Mouse (Mus musculus) CH12.LX (cell line): ENCODE measurements around the gene Sf3b1. TPM values are rescaled to one million over a fixed set of nuclear protein-coding genes. Genes with fewer than 3 reads are reported as not detected.

ENCODE experiments used
- DNase-seq: peaks from one replicate; pipeline ENCODE4 v3.0.0-alpha.2; 2013; ENCODE audit errors: extremely low read depth
- H3K27ac ChIP-seq: 2 replicates; pipeline ENCODE4 v1.5.1; 2012; ENCODE audit warnings: low read depth, mild to moderate bottlenecking, control low read depth, moderate library complexity; ENCODE audit not compliant: insufficient read depth
- H3K27me3 ChIP-seq: replicated peaks from 2 replicates; pipeline ENCODE3; 2012; ENCODE audit warnings: inconsistent platforms
- H3K36me3 ChIP-seq, 2 experiments: replicated peaks in 1 of 2; 2 replicates each; pipeline versions ENCODE3 to v1.6.1; 2012; ENCODE audit warnings: inconsistent platforms in 1 of 2, low read length in 1 of 2, mild to moderate bottlenecking in 1 of 2, mixed read lengths in 1 of 2, moderate library complexity in 1 of 2; ENCODE audit not compliant: control insufficient read depth in 1 of 2, insufficient read depth in 1 of 2
- H3K4me1 ChIP-seq, 2 experiments: 2 replicates each; pipeline ENCODE4 v1.6.1; 2012; ENCODE audit warnings: inconsistent platforms in 1 of 2, moderate library complexity in 1 of 2; ENCODE audit not compliant: insufficient read depth in 2 of 2, control insufficient read depth in 1 of 2
- H3K4me2 ChIP-seq: 2 replicates; pipeline ENCODE4 v1.6.1; 2012; ENCODE audit warnings: low read depth, mild to moderate bottlenecking, control low read depth; ENCODE audit not compliant: poor library complexity, insufficient read depth, severe bottlenecking
- H3K4me3 ChIP-seq, 3 experiments: fragments of 150-350 bp in 1 of 3; sonication (generic) in 1 of 3; replicated peaks in 1 of 3; 2 replicates each; pipeline versions ENCODE3 to v1.5.1; 2011 to 2012; ENCODE audit warnings: low read depth in 2 of 3, low read length in 2 of 3, mild to moderate bottlenecking in 2 of 3, moderate library complexity in 2 of 3, control low read depth in 1 of 3, improper control_type of control experiment in 1 of 3, inconsistent platforms in 1 of 3, mixed read lengths in 1 of 3; ENCODE audit not compliant: poor library complexity in 1 of 3
- H3K79me2 ChIP-seq: replicated peaks from 2 replicates; pipeline ENCODE4 v1.6.1; 2012; ENCODE audit warnings: mild to moderate bottlenecking, moderate library complexity; ENCODE audit not compliant: control insufficient read depth, poor library complexity, insufficient read depth, severe bottlenecking; ENCODE audit errors: extremely low read depth
- H3K9ac ChIP-seq: 2 replicates; pipeline ENCODE4 v1.6.1; 2012; ENCODE audit warnings: low read depth, mild to moderate bottlenecking, control low read depth, moderate library complexity; ENCODE audit not compliant: insufficient read depth
- H3K9me3 ChIP-seq: replicated peaks from 2 replicates; pipeline ENCODE3; 2012; ENCODE audit warnings: low read length, inconsistent platforms, mixed read lengths
- CTCF ChIP-seq, 2 experiments: IDR thresholded peaks in 1 of 2; conservative IDR thresholded peaks in 1 of 2; 2 replicates each; pipeline ENCODE4 v1.5.1; 2011 to 2012; ENCODE audit warnings: low read depth in 2 of 2, low read length in 2 of 2, improper control_type of control experiment in 1 of 2, inconsistent platforms in 1 of 2, mild to moderate bottlenecking in 1 of 2, moderate library complexity in 1 of 2
- ELF1 ChIP-seq: IDR thresholded peaks from 2 replicates; pipeline ENCODE4 v1.6.1; 2014; ENCODE audit warnings: low read depth, mild to moderate bottlenecking, inconsistent platforms, low read length, improper control_type of control experiment
- ETS1 ChIP-seq: conservative IDR thresholded peaks from 2 replicates; pipeline ENCODE4 v1.6.1; 2012; ENCODE audit warnings: low read depth, mild to moderate bottlenecking, inconsistent platforms, low read length, improper control_type of control experiment, moderate library complexity
- HCFC1 ChIP-seq: IDR thresholded peaks from 2 replicates; pipeline ENCODE4 v1.6.1; 2012; ENCODE audit warnings: low read depth, mild to moderate bottlenecking, inconsistent platforms, low read length, improper control_type of control experiment
- MAFK ChIP-seq: IDR thresholded peaks from 2 replicates; pipeline ENCODE4 v1.6.1; 2011; ENCODE audit warnings: low read length, improper control_type of control experiment; ENCODE audit not compliant: insufficient replicate concordance
- MAZ ChIP-seq: IDR thresholded peaks from 2 replicates; pipeline ENCODE4 v1.6.1; 2012; ENCODE audit warnings: low read depth, mild to moderate bottlenecking, inconsistent platforms, low read length, improper control_type of control experiment, moderate library complexity
- MXI1 ChIP-seq: IDR thresholded peaks from 2 replicates; pipeline ENCODE4 v1.6.1; 2011; ENCODE audit warnings: mild to moderate bottlenecking, low read depth, low read length, improper control_type of control experiment
- NRF1 ChIP-seq: IDR thresholded peaks from 2 replicates; pipeline ENCODE4 v1.6.1; 2014; ENCODE audit warnings: low read depth, mild to moderate bottlenecking, inconsistent platforms, low read length, improper control_type of control experiment, moderate library complexity
- RAD21 ChIP-seq: IDR thresholded peaks from 2 replicates; pipeline ENCODE4 v1.6.1; 2011; ENCODE audit warnings: low read depth, mild to moderate bottlenecking, low read length, improper control_type of control experiment, moderate library complexity
- UBTF ChIP-seq: IDR thresholded peaks from 2 replicates; pipeline ENCODE4 v1.6.1; 2012; ENCODE audit warnings: low read depth, mild to moderate bottlenecking, inconsistent platforms, low read length, improper control_type of control experiment, moderate library complexity
- USF1 ChIP-seq: IDR thresholded peaks from 2 replicates; pipeline ENCODE4 v1.6.1; 2014; ENCODE audit warnings: low read depth, mild to moderate bottlenecking, inconsistent platforms, low read length, improper control_type of control experiment
- USF2 ChIP-seq: conservative IDR thresholded peaks from 2 replicates; pipeline ENCODE4 v1.6.1; 2011; ENCODE audit warnings: low read depth, low read length, improper control_type of control experiment
- dilution Hi-C: fragments of 300-500 bp; cut with MboI; formaldehyde crosslinking; loops from 2 replicates; pipeline ENCODE4 v1.14.3; 2020; ENCODE audit warnings: low sequenced_read_pairs; ENCODE audit not compliant: extremely low pct_unique_long_range_greater_than_20kb, extremely low pct_ligation_motif_present
- in situ Hi-C: fragments of 300-500 bp; cut with MboI; formaldehyde crosslinking; loops from 3 replicates; pipeline ENCODE4 v1.14.3; 2019; ENCODE audit warnings: low sequenced_read_pairs, low pct_ligation_motif_present, low pct_unique_long_range_greater_than_20kb, mixed read lengths
- polyA plus RNA-seq: library from polyadenylated mRNA; unstranded; fragments of >175 nt; gene quantifications from 2 replicates; pipeline ENCODE4 v1.2.1, GENCODE M21; 2012; ENCODE audit warnings: low read depth; ENCODE audit not compliant: insufficient read length
- total RNA-seq, 2 experiments: library from RNA; depleted of rRNA; stranded (reverse); fragments of 300-350 nt in 1 of 2; fragments of >200 nt in 1 of 2; gene quantifications; 2 replicates each; pipeline ENCODE4 v1.2.3; 2012 to 2014

Sf3b1 gene
- total and polyA plus RNA-seq, 3 experiments, result 109 to 186 (median 133) TPM

GRCm38 (mm10) chr1:54971687-54972404 is 55.4 kb downstream of the Sf3b1 start:
- Histone ChIP-seq H3K4me2 (no peak overlapping the region), H3K27me3 (no peaks in the 10 kb centered on the region), H3K4me1 (no peaks in the 10 kb centered on the region), H3K79me2 (no peaks in the 10 kb centered on the region), H3K36me3 (no peaks in the 10 kb centered on the region)
- dilution Hi-C loops, result no loop called here
- no peak for DNase-seq
- TF ChIP-seq HCFC1 (no peak), MAFK (no peak), MAZ (no peak), ETS1 (no peak), MXI1 (no peak), UBTF (no peak), USF1 (no peak)
- TF ChIP-seq, all 38 proteins: peak for 0
- Histone ChIP-seq H3K4me3 (no peak overlapping the region), H3K9me3 (no peaks in the 10 kb centered on the region), H3K27ac (no peak overlapping the region), H3K9ac (no peak overlapping the region)
- in situ Hi-C loops, result no loop called here

GRCm38 (mm10) chr1:54966858-54967257 is 60.4 kb downstream of the Sf3b1 start:
- no peaks in the 10 kb centered on the region for H3K9me3 ChIP-seq
- H3K79me2 ChIP-seq, result no peaks in the 10 kb centered on the region
- DNase-seq, result no peak
- H3K27me3 ChIP-seq, result no peaks in the 10 kb centered on the region
- in situ Hi-C loops (no loop called here), dilution Hi-C loops (no loop called here)
- H3K9ac ChIP-seq, result no peak overlapping the region
- no peak overlapping the region for H3K4me3 ChIP-seq
- no peak overlapping the region for H3K27ac ChIP-seq
- H3K4me1 ChIP-seq, result no peaks in the 10 kb centered on the region
- TF ChIP-seq USF2 (no peak), CTCF (conservative IDR thresholded peaks at IDR 0.05 in 1 of 2, IDR thresholded peaks at IDR 0.05 in 1 of 2; ENCODE audit: low read depth in 2 of 2, low read length in 2 of 2) (no peak), ELF1 (no peak), NRF1 (no peak), RAD21 (no peak)
- no peaks in the 10 kb centered on the region for H3K36me3 ChIP-seq
- H3K4me2 ChIP-seq, result no peak overlapping the region
